Mouse (Mus musculus): ENCODE data around the gene Cox7a2l.
A peak's percentile ranks its signal among the peaks of the same experiment; 100 is the strongest.

Cox7a2l gene

DNA sequence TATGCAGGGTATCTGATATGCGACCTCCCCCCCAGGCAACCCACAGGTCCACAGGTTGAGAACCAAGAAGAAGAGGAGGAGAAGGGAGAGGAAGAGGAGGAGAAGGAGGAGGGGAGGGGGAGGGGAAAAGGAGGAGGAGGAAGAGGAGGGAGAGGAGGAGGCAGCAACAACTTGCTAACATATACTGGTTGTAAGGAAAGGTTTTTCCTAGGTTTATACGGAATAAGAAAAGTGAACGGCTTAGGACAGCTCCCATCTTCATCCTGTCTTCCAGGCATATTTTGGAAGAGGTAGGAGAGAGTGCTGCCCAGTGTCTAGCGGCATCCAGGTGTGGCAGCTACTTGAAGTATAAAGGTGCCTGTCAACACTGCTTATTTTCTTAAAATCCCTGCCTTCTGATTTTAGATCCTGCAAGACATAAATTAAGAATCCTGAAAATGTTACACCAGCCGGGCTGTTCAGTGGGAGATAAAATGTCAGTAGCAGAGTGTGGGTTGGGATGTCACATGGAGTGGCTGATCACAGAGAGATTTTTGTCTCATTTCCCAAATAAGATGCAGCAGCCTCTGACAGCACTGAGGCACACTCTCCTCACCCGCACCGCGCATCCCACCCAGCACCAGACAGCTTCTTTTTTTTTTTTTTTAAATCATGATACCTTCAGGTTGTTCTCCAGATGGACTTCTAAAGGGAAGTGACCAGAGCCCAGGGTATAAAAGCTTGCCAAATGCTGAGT, at the start of gene Cox7a2l:
Gene Cox7a2l (minus strand): TSS at position 51 of the 736 bp plus-strand sequence.
- no peak for DNase-seq (ENCODE audit: low read depth)

DNA sequence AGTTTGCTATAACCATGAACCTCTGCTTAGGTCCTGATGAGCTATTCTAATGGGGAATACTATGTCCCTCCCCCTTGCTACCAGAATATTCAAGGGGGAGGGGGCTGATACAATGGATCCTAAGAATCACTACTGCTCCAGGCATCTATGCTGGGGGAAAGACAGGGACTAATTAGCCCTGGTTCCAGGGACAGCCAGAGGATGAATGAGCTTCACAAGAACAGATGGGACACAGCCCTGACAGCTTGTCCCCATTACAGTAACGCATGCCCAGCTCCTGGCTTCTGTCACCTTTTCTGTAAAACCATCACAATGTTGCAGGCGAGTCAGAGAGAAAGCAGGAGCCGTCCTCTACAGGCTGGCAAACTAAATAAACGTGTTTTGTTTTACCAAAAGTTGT, 48.4 kb upstream of the Cox7a2l start:
- DNase-seq (ENCODE audit: low read depth): no peak

DNA sequence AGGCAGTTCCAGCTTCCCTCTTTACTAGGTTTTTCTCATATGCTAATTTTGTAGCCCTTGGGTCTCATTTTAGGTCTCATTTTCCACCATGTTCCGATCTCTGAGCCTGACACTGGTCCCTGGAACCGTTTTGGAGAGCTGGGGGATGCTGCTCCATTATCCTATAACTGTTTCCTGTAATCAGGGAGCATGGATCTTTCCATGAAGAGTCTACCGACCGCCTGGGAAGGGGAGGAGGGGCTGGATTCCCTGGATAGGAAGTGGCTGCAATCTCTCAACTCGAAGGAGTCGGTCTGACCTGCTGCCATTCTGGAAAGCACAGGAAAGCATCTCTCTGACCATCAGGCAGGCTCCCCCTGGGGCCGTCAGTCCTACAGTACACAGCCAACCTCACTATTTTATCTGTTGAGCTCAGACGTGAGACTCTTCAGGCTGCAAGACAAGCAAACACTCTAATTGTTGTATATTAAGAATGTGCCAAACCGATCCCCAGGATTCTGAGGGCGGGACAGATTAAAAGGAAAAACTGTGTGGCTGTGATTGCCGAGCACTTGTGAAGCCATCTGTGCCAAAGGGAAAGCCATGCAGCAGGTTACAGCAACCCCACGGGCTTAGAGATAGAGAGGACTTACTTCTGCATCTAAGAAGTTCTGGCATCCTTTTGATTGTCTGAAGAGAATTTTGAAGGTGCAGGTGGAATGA, 47.1 kb upstream of the Cox7a2l start:
- no peak for DNase-seq (ENCODE audit: low read depth)

DNA sequence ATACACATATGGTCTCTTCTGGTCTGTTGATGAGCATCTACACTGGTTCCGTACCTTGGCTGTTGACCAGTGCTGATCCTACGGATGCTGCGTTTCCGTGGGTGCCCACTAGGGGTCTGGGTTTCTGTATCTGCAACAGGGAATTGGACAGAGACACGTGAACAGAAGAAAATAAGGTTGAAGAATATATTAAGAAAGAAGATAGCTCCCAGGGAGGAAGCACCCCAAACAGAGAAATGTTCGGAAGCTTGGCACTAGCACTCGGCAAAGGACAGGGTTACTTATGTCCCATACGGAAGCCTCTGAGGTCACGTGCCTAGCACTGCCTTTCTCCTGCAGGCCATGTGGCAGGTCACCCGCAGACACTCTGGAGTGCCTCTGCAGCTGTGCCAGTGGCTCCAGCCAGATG, 46.6 kb upstream of the Cox7a2l start:
- peak; percentile 22 for DNase-seq (ENCODE audit: low read depth)

DNA sequence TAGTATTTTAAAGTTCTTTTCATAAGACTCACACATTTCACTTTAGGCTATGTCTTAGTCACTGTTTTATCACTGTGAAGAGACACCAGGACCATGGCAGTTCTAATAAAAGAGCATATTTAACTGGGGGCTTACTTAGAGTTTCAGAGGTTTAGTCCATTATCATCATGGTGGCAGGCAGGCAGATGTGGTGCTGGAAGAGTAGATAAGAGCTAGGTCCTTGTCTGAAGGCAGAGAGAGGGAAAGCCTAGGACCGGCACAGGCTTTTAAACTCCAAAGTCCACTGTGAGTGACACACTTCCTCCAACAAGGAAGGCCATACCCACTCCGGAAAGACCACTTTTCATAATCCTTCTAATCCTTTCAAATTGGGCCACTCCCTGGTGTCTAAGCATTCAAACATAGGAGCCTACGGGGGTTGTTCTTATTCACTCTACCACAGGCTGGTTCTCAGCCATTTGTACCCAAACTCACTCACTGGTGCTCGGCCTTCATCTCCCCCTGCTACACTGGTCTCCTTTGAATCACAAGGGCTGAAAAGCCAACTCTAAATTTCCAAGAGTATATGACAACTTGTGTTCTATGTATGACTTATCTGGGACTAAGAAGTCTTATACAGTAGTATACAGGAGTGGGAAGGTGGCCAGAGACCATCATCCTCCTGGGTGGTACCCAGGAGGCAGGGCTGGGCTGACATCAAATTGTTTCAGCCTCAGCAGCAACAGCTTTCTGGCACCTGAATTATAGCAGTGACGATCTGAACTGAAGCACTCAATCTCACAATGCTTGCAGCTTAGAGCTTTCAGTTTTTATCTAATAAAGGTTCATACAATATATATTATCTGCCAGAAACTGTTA, 45.3 kb upstream of the Cox7a2l start:
- no peak for DNase-seq (ENCODE audit: low read depth)

DNA sequence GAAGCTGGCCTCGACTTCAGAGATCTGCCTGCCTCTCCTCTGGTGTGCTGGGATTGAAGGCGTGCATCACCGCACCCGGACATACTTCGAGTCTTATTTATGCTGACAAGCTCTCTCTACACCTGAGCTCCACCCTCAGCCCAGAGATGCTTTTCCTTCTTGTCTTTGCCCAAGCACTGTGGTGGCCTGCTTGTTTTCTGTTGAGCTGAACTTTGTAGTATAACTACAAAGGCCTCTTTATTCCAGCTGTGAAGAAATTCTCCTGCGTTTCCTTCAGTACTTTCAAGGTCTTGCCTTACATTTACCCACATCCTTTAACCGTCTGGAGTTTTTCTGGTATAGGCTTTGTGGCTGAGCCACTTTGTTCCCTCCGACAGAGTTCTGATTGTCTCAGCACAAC, 42.0 kb upstream of the Cox7a2l start:
- DNase-seq (ENCODE audit: low read depth): no peak

DNA sequence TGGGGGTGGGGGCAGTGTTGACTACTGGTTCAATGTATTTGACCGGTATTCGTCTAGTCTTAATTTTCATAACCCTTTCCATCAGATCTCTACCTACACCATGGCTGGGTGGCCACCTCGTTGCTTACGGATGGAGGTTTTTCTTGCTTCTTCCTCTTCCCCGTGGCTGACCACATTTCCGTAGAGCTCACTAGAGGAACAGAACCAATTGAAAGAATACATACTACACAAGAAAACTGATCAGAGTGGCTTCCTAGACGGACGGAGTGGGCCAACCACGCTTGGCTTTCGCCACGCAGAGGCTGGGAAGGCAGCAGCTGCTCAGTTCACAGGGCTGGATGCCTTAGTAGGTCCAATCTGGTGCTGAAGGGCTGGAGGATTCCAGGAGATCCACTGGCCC, 38.7 kb upstream of the Cox7a2l start:
- no peak for DNase-seq (ENCODE audit: low read depth)

DNA sequence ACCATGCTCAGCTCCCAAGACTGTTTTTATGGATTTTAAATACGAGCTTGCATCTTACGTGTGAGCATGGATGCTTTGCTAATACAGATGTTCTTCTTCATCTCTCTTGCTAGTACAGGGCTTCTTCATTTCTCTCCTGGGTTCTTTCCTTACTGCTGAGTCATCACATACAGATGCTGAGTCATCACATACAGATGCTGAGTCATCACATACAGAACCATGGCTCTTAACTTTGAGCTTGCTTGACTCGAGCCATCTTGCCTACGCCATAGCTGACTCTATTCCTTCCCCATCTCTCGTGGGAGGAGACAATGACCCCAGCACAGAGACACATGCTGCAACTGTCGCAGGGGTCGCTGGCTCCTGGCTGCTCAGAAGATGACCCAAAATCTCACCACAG, 37.9 kb upstream of the Cox7a2l start:
- no peak for DNase-seq (ENCODE audit: low read depth)

DNA sequence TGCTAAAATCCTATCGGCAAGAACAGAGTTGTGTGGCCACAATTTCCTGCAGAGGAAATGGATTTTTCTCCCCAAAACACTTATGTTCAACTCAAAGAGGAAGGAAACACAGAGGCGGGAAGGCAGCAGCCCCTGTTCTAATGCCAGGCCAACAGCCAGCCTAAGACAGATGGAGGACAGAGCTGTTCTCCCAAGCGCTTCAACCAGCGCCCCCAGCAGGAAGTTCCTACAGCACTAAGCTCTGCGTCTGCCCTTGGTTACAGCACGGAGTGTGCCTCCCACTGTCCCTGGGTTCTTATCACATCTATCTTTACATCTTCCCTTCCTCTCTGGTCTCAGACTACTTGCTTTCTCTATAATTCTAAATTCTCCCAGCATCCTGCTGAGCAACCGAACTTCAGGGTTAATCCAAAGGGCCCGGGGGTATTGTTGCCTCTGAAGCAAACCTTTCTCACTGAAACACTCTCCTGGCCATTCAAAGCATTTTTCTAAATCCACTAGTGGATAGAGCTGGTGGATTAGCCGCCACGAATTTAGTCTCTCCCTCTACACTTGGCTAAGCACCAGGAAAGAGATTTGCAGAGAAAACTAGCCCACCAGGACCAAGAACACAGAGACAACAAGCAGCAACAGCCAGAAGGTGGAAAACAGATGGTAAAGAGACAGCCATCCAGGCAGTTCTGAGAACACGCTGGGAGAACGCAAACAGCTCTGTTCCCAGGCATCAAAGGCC, 31.5 kb upstream of the Cox7a2l start:
- DNase-seq (ENCODE audit: low read depth): peak; percentile 56

DNA sequence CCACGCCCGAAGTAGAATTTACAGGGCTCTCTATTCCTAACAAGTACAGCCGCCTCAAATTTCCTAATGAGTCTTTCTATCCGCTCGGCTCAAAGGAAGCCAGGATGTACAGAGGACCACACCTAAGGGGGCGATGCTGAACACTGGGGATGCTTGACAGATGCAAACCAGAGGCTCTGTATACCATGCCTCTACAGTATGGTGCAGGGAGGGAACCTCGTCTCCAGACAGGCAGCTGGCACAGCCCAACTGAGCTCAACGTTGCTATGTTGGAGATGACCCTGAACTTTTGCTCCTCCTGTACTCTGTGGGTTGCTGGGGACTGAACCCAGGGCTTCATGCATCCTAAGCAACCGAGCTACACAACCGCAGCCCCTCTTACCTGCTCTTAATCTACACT, 30.0 kb upstream of the Cox7a2l start:
- DNase-seq (ENCODE audit: low read depth): no peak

DNA sequence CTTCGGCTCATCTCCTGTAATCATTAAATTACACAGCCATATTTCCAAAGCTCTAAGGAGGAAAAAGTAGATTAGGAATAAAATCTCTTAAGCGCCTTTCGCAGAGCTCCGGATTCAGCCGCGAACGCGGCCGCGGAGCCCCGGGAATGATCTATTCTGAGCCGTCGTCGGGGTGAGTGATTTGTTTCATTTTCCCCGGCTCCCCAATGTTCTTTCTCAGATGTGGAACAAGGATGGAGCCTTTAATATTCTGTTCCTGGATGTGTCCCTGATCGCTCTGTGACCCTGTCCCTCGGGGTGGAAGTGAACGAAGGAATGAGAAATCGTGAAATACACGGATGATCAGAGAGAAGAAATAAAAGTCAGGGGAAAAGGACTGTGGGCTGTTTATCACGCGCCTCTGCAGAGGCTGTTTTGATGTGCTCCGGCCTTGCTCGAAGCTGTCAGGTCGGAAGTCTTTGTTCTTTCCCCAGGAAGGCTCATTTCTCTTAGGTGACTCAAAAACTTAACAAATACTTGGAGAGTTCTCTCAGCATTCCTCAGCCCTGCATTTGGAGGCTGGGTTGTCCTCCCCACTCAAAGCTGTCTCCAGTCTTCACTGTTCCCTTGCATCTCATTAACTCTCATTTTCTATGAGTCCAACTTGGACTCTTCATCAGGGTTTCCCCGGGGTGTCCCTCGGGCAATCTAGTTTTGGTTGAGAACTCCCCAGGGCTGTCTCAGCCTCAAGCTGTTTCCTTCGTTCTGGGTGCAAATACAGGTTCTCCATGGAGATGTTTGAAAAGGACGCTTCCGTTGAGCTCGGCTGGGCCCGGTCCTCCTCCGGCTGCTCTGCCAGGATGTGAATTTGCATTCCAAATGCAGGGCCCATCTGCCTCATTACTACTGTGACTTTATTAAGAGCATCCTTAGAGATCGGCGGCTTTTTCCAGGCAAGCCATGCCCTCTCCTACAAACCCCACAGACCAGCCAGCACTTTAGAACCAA, 28.9 kb upstream of the Cox7a2l start:
- DNase-seq (ENCODE audit: low read depth): no peak

DNA sequence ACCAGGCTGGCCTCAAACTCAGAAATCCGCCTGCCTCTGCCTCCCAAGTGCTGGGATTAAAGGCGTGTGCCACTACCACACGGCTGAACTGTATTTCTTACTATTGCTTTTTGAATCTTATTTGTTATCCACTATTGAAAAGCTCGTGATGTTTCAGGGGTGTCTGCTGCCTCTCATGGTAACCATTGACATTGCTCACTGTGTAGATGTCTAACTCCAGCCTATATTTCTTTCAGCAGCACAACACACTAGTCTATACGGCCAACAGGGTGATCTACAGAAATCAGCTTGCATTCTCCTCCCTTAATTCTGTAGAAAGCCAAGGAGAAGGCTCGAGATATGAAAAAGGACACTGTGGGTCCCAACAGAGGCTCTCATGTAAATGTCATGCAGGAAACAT, 28.1 kb upstream of the Cox7a2l start:
- no peak for DNase-seq (ENCODE audit: low read depth)

DNA sequence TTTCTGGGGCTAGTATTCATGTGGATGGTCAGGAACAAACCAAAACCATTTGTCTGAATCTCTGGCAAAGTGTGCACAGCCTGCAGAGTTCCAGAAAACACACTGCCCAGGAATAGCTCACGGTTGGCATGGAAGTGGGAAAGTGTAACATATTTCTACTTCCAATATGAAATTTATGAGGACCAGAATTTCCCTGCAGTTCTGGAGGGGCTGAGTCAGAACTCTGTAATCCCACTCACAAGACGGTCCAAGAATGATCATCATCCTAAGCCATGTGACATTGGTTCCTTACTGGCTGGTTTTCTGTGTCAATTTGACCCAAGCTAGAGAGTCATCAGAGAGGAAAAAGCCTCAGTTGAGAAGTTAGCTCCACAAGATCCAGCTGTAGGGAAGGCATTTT, 25.3 kb upstream of the Cox7a2l start:
- DNase-seq (ENCODE audit: low read depth): no peak

DNA sequence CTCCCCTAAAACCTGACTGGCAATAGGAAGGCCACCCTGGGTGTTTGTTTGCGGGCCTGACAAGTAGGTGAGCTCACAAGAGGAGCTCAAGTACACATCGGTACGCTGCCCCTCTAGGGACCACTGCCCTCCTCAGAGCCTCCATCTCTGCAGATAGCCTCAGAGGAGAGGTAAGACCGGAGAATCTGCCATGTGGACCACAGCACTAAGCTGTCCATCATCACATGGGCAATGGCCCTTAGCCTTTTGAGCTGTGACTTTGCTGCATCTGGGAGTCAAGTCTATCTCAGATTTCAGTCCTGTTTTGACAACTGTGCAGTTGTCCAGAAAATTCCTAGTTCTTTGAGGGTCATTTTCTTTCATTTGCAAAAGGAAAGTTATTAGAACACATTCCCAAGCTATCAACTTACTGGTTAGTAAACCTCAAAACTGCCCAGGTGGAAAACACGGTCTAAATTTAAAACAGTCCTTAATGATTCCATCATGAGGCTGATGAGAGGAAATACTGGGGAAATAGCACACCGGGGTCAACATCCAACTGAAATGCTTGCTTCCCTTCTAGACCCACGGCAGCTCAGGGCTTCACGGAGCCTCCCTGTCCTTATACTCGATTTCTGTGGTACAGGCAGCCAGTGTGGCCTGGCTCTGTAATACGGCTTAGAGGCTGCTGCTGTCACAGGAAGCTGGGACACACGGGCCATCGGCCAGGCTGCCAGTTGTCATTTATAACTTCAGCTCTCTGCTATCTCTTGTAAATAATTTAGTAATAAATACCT, 22.3 kb upstream of the Cox7a2l start:
- DNase-seq (ENCODE audit: low read depth): no peak

DNA sequence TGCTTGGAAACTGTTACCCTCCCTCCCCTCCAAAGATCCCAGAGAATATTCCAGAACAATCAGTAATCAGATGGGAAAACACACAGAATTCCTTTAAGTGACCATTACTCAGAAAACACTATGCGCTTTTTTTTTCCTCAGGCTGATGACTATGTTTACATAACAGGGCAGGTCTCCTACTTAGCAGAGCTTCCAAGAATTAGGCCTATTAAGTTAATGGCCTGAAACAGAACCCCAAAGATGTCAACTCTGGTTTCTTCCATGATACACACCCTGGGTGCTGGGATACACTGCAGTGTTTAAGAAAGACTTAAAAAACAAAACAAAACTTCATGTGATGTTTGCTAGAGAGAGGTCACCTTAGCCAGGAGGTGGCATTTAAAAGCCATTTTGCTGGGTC, 21.6 kb upstream of the Cox7a2l start:
- no peak for DNase-seq (ENCODE audit: low read depth)

DNA sequence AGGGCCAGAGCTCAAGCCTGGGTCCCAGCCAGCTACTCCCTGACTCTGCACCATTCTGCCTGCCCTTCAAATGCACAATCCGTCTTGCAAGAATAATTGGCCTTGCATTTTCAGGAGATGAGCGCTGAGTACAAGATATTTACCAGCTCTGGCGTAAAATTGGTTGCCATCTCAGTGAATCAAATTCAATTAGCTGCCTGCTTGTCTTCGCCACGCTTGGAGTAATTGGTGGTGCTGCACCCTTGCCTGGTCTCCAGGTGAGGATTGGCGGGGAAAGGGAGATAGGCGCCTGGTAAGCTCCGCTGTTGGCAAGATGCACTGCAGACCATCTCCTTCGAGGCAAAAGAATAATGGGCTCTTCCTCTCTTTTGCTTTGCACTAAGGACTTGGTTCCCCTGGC, 21.0 kb upstream of the Cox7a2l start:
- no peak for DNase-seq (ENCODE audit: low read depth)

DNA sequence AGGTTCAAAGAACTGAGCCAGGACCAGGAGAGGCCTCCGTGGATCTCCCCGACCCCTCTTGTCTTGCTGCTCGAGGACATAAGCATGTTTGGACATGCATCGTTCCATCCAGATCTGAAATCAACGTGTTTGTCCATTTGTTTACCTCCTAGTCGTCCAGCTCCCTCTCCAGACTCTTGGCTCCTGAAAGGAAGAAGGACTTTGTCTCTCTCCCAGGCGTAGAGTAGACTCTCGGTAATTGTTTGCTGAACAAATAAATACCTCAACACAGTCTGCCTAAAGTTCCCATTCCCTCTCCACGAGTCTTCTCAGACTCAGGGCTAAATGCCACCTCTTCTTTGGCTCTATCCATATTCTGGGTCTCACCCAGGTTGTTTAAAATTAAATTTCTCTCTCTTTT, 16.0 kb upstream of the Cox7a2l start:
- no peak for DNase-seq (ENCODE audit: low read depth)

DNA sequence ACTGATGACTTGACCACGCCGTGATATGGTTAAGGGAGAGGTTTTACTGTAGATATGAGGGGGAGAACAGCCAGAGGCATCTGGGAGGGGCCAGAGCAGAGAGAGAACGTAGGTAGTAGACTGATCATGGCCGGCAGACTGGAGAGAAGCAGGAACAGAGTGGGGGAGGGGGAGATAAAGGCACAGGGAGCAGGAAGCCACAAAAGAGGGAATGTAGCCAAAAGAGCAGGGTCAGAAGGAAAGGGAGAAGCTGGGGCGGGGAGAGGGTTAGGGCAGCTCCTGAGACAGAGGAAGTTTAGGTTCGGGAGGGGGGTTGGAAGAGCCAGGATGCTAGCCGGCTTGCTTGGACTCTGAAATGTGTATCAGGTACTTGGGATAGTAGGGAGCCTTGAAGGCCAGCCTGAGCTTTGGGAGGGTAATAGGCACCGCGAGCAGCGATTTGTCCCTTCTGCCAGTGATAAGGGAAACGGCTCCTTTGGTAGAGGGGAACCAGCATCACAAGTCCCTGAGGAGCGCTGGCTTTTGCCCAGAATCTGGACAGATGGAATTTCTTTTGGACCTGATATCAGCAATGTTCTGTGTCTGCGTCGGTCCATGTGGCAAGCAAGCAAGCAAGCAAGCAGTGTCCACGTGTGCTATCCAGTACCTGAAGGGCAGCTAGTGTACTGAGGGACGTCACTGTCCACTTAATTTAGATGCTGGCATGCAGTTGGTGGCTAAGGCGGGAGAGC, 10.7 kb upstream of the Cox7a2l start:
- peak; percentile 28 for DNase-seq (ENCODE audit: low read depth)
